Mouse (Mus musculus) erythroblast, adult 5-6 weeks (primary cell): Measurements from ENCODE around the gene Cyp39a1. TPM values are rescaled to one million over a fixed set of nuclear protein-coding genes. Genes with fewer than 3 reads are reported as not detected.

Experiments
- ATAC-seq: replicated peaks from 2 replicates; pipeline ENCODE4 v1.8.0; 2016; ENCODE audit warnings: moderate number of reproducible peaks, mild to moderate bottlenecking, moderate TSS enrichment, inconsistent platforms; ENCODE audit not compliant: poor library complexity, low FRiP score, severe bottlenecking
- total RNA-seq, 2 experiments: library from RNA; stranded (forward) in 1 of 2; stranded (reverse) in 1 of 2; fragments of 150-400 nt in 1 of 2; fragments of 200-764, 138-1000 nt in 1 of 2; gene quantifications; 2 replicates each; pipeline versions ENCODE4 v1.2.3 to v1.2.4; 2015 to 2017; ENCODE audit warnings: low replicate concordance in 2 of 2

The Cyp39a1 gene
- total RNA-seq, 2 experiments from 2014 or later, result 0.17 TPM; not detected in 1

GRCm38 (mm10) chr17:43676241-43676640 lies 9.0 kb downstream of the Cyp39a1 start:
- no peak for ATAC-seq

- ATAC-seq, result no peak
Observed at GRCm38 (mm10) chr17:43677317-43677716, 10.1 kb downstream of the Cyp39a1 start.

GRCm38 (mm10) chr17:43684086-43684485 lies 16.9 kb downstream of the Cyp39a1 start:
- ATAC-seq, result no peak

GRCm38 (mm10) chr17:43684638-43685037 lies 17.4 kb downstream of the Cyp39a1 start:
- ATAC-seq, result no peak

- ATAC-seq, result no peak
Observed at GRCm38 (mm10) chr17:43689591-43689990, 22.4 kb downstream of the Cyp39a1 start.

GRCm38 (mm10) chr17:43698997-43699649 lies 31.9 kb downstream of the Cyp39a1 start:
- ATAC-seq, result no peak

- ATAC-seq, result no peak
Observed at GRCm38 (mm10) chr17:43701060-43701459, 33.8 kb downstream of the Cyp39a1 start.

- ATAC-seq, result no peak
Observed at GRCm38 (mm10) chr17:43704216-43704930, 37.1 kb downstream of the Cyp39a1 start.

GRCm38 (mm10) chr17:43706749-43707148 lies 39.5 kb downstream of the Cyp39a1 start:
- no peak for ATAC-seq

GRCm38 (mm10) chr17:43707254-43707653 lies 40.0 kb downstream of the Cyp39a1 start:
- ATAC-seq, result no peak

- ATAC-seq, result no peak
Observed at GRCm38 (mm10) chr17:43711557-43712352, 44.5 kb downstream of the Cyp39a1 start.

- ATAC-seq, result no peak
Observed at GRCm38 (mm10) chr17:43714191-43714590, 47.0 kb downstream of the Cyp39a1 start.

- no peak for ATAC-seq
Observed at GRCm38 (mm10) chr17:43716601-43717000, 49.4 kb downstream of the Cyp39a1 start.

GRCm38 (mm10) chr17:43719401-43719800 lies 52.2 kb downstream of the Cyp39a1 start:
- no peak for ATAC-seq

- no peak for ATAC-seq
Observed at GRCm38 (mm10) chr17:43724480-43724879, 57.3 kb downstream of the Cyp39a1 start.

GRCm38 (mm10) chr17:43731327-43731726 lies 64.1 kb downstream of the Cyp39a1 start:
- ATAC-seq, result no peak

GRCm38 (mm10) chr17:43731976-43732375 lies 64.8 kb downstream of the Cyp39a1 start:
- ATAC-seq, result no peak

GRCm38 (mm10) chr17:43734252-43734651 lies 67.0 kb downstream of the Cyp39a1 start:
- ATAC-seq, result no peak

- ATAC-seq, result no peak
Observed at GRCm38 (mm10) chr17:43743933-43744332, 76.7 kb downstream of the Cyp39a1 start.

- ATAC-seq, result no peak
Observed at GRCm38 (mm10) chr17:43744425-43744824, 77.2 kb downstream of the Cyp39a1 start.

GRCm38 (mm10) chr17:43751146-43751545 lies 83.9 kb downstream of the Cyp39a1 start:
- no peak for ATAC-seq
